Mouse (Mus musculus) kidney, adult 2 months (tissue): Measurements from ENCODE around the gene Coa4. TPM values are rescaled to one million over a fixed set of nuclear protein-coding genes. Genes with fewer than 3 reads are reported as not detected.
A peak's percentile ranks its signal among the peaks of the same experiment; 100 is the strongest.

Experiments
- DNase-seq: peaks from one replicate; pipeline ENCODE4 v3.0.0; 2021
- H3K27ac ChIP-seq: fragments of 200-500 bp; 2 replicates; pipeline ENCODE4 v1.5.1; 2012; ENCODE audit warnings: low read depth, low read length, control low read depth, inconsistent platforms; ENCODE audit not compliant: insufficient read depth
- H3K27me3 ChIP-seq: fragments of 200-500 bp; replicated peaks from 2 replicates; pipeline ENCODE4 v1.6.1; 2012; ENCODE audit warnings: mild to moderate bottlenecking, moderate library complexity, low read length, inconsistent platforms; ENCODE audit not compliant: control insufficient read depth, insufficient read depth
- H3K36me3 ChIP-seq: fragments of 200-500 bp; 2 replicates; pipeline ENCODE4 v1.6.1; 2012; ENCODE audit warnings: mild to moderate bottlenecking, moderate library complexity, low read length, inconsistent platforms; ENCODE audit not compliant: control insufficient read depth, insufficient read depth
- H3K4me1 ChIP-seq: fragments of 200-500 bp; 2 replicates; pipeline ENCODE4 v1.6.1; 2011; ENCODE audit warnings: low read length; ENCODE audit not compliant: control insufficient read depth, insufficient read depth
- H3K4me3 ChIP-seq: fragments of 200-500 bp; 2 replicates; pipeline ENCODE4 v1.5.1; 2011; ENCODE audit warnings: mild to moderate bottlenecking, low read depth, low read length, control low read depth; ENCODE audit not compliant: insufficient read depth
- CTCF ChIP-seq: fragments of 200-500 bp; conservative IDR thresholded peaks from 2 replicates; pipeline ENCODE4 v1.5.1; 2011; ENCODE audit warnings: low read depth, mild to moderate bottlenecking, control low read depth, low read length, moderate library complexity, mixed read lengths; ENCODE audit not compliant: insufficient read depth, insufficient read length
- POLR2A ChIP-seq: fragments of 200-500 bp; IDR thresholded peaks from one replicate; pipeline ENCODE4 v1.6.1; 2011; ENCODE audit warnings: low read depth, low read length, control low read depth
- WGBS: fragments of 180-500 bp; shearing (Covaris S2); methylation state at CpG from one replicate; pipeline ENCODE4 v1.1.7; 2018; 5-methylcytosine and 5-hydroxymethylcytosine counted together
- polyA plus RNA-seq: library from polyadenylated mRNA; depleted of rRNA; stranded (reverse); fragments of >200 nt; gene quantifications from 2 replicates; pipeline ENCODE4 v1.2.3, GENCODE M21; 2012; rRNA removed

Coa4 gene
- polyA plus RNA-seq, result 12.6 and 16.1 TPM in 2 replicates

DNA sequence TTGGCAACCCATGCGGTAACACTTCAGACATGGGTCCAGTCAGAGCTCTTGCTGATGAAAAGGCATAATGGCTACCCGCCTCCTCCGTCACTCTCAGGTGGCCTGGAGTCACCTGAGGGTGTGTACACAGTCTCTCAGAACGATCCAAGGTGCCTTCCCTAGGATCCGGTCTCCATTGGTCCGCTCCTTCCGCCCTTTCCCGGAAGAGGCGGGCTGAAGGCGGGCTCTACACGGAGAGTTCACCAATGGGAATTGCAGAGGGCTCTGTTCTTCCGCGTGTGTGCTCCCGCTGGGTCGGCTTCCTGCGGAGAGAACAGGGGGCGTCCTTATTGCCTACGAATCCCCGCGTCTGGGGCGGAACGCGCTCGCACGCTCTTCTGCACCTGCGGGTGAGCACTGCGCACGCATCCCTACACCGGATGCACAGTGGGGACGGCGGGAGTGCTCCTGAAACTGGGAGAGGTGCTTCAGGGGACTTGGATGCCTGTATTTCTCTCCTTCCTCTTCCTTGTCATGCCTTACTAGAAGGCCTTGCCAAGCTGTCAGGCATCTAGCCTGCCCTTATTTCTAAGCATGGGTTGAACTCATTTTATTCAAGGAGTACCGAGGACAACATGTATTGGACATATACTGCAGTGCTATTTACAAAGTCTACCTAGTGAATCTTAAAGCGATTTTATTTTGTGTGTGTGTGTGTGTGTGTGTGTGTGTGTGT lies at the start of gene Coa4:
TSS of gene Coa4 (plus strand) at position 268 of the 715 bp plus-strand sequence.
- H3K4me3 ChIP-seq, result peak within 1 kb of the TSS; percentile 76
- TF ChIP-seq POLR2A, result no peak
- peak within 1 kb of the TSS; percentile 77 for H3K27ac ChIP-seq
- peaks cover 2% of the 10 kb centered on the region; the same call in 1 of the 2 replicates for H3K36me3 ChIP-seq
- H3K4me1 ChIP-seq, result peaks cover 2% of the 10 kb centered on the region; the same call in 1 of the 2 replicates
- under 1% methylated on average over 33 of the region's 33 CpGs for WGBS
- H3K27me3 ChIP-seq, result no peaks in the 10 kb centered on the region
- DNase-seq, result peak; percentile 94

DNA sequence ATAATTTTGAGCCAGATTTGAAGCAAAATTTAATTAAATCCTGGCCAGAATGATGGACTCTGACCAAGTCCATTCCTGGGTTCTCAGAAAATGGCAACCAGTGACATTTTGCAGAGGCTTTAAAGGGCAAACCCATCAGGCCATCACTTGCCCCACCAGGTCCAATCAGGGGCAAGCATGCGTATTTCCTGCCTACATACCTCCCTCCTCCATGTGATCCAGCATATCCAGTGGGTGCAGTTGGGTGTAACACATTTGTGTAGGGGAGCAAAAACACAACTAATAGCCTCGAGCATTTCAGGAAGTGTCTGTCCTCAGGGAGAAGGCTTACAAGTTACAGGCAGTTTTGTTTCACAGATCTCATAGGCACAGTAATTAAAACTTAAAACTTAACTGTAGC lies 49.6 kb upstream of the Coa4 start:
- no peak overlapping the region for H3K4me3 ChIP-seq
- H3K27me3 ChIP-seq, result no peaks in the 10 kb centered on the region
- H3K27ac ChIP-seq, result no peak overlapping the region
- no peaks in the 10 kb centered on the region for H3K36me3 ChIP-seq
- H3K4me1 ChIP-seq, result no peaks in the 10 kb centered on the region; the same call in 1 of the 2 replicates
- DNase-seq, result no peak
- no peak for TF ChIP-seq POLR2A
- TF ChIP-seq CTCF, result no peak
- WGBS, result 58% methylated on average over 2 of the region's 2 CpGs

DNA sequence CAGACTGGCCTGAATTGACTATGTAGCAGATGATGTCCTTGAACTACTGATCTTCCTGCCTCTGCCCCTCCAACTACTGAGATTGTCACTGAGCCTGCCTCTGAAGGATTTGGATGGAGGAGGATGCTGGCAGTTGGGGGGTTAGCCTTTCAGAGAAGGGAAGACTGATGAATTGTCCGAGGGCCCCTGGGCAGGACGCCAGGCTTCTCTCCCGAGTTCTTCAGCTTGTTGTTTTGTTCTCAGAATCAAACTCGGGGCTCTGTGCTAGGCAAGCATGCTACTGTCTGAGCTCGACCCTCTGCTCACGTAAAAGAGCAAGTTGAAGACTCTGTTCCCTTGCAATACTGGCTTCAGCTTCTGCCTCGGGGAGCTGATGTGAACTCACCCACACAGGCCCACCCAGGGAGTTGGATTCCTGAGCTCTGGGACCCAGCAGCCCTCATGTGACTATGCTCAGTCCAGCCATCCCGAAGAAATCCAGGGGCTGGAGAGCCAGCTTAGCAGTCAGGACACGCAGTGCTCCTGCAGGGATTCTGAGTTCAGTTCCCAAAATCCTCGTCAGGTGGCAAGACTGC lies 48.3 kb upstream of the Coa4 start:
- Histone ChIP-seq H3K4me3 (no peak overlapping the region), H3K27me3 (no peaks in the 10 kb centered on the region), H3K4me1 (no peaks in the 10 kb centered on the region; the same call in 1 of the 2 replicates), H3K36me3 (no peaks in the 10 kb centered on the region), H3K27ac (no peak overlapping the region)
- DNase-seq, result no peak
- WGBS, result 38% methylated on average over 10 of the region's 10 CpGs
- TF ChIP-seq POLR2A (no peak), CTCF (no peak)

DNA sequence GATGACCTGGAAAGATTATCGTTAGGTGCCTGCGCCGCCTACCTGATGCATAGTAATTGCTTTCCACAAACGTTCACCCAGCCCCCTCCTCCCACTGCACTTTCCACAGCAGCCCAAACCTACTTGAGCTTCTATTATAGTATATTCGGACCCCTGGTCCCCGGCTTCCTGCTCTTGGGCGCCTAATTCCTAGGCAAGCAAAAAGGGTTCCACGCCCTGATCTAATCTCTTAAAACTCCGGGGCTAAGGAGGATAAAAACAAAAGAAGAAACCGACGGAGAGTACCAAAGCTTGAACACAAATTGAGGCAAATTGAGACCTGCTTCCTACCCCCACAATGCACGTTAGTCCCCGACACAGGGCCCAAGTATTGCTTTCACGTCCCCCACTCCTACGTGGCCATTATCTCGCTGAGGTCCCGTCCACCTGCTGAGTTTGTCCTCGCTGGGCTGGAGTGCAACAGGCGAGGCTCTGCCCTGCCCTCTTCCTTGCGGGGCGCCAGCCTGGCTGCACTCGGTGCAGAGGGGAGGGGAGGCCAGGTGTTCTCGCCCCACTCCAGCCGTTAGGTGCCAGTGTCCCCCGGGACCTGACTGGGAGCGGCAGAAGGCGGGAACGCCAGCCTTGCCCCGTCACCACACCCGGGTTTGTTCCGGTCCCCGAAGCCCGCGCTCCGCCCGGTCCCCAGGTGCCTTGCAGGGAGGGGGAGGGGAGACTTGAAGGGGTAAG lies 44.3 kb upstream of the Coa4 start:
- WGBS, result 8% methylated on average over 36 of the region's 36 CpGs
- H3K4me3 ChIP-seq, result peak overlapping the region; percentile 57
- no peaks in the 10 kb centered on the region for H3K27me3 ChIP-seq
- peak overlapping the region; percentile 4 for H3K27ac ChIP-seq
- H3K4me1 ChIP-seq, result no peaks in the 10 kb centered on the region; the same call in 1 of the 2 replicates
- no peaks in the 10 kb centered on the region for H3K36me3 ChIP-seq
- TF ChIP-seq POLR2A, result no peak
- TF ChIP-seq CTCF, result no peak
- no peak for DNase-seq

DNA sequence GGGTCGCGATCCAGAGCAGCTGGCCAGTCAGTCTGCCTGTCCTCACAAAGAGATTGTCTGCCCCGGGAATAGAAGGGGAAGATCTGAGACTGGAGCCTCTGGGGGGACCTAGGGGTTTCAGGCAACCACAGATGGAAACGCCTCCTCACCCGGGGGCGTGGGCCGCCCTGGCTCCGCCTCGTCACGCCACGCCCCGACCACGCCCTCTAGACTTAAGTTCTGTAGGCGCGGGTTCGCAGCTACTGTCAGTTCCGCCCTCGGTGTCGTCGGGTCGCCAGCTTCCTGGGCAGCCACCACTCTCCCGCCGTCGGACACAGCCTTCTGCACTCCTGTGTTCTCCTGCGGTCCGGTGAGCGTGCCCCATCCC lies 43.8 kb upstream of the Coa4 start, which contains the start of gene Ucp2:
TSS of gene Ucp2 (plus strand) at position 221 of the 367 bp plus-strand sequence.
- no peaks in the 10 kb centered on the region for H3K27me3 ChIP-seq
- H3K36me3 ChIP-seq, result no peaks in the 10 kb centered on the region
- TF ChIP-seq CTCF (no peak), POLR2A (peak; percentile 81)
- DNase-seq, result peak; percentile 87
- H3K27ac ChIP-seq, result peak within 1 kb of the TSS; percentile 59
- no peaks in the 10 kb centered on the region; the same call in 1 of the 2 replicates for H3K4me1 ChIP-seq
- WGBS, result 1% methylated on average over 27 of the region's 27 CpGs
- H3K4me3 ChIP-seq, result peak within 1 kb of the TSS; percentile 57

DNA sequence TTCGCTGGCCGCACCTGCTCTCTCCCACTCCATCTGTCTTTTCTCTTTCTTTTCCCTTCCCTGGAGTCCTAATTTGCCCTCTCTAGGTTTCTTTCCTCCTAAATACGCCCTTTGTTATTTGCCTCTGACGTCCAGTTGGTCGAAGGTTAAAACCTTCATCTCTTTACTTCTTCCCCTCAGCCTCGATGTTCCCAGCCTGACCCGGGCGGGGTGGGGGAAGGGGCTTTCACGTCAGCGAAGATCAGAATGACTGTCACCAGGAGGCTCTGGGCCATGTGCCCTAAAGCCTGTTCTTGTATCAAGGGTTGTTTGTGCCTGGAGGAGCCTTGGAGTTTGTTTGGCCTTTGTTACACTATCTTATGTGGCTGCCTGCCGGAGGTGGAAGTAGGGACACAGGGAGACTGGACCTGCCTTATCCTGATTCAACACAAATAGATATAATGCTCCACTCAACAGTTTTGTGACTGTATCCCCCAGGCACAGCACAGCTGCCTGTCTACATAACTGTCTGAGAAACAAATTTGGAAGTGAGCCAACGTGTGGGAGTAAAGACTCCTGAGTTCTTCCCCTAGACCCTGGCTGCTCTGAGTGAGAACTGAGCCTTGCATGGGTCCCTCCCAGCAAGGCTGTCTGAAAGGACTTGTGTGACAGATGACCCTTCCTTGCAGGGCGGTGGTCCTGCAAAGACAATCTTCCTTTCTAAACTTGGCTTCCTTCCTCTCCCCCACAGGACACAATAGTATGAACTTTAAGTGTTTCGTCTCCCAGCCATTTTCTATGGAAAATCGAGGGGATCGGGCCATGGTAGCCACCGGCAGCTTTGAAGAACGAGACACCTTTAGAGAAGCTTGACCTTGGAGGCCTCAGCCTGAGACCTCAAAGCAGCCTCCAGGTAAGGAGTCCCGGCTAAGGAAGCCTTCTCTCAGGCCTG lies 43.1 kb upstream of the Coa4 start:
- Histone ChIP-seq H3K27me3 (no peaks in the 10 kb centered on the region), H3K4me1 (no peaks in the 10 kb centered on the region; the same call in 1 of the 2 replicates), H3K36me3 (no peaks in the 10 kb centered on the region), H3K4me3 (peak overlapping the region; percentile 57), H3K27ac (peak overlapping the region; percentile 59)
- WGBS, result 20% methylated on average over 19 of the region's 19 CpGs
- TF ChIP-seq POLR2A (no peak), CTCF (no peak)
- peak; percentile 36 for DNase-seq
